Mouse (Mus musculus): ENCODE measurements around the gene Hist1h2ad. TPM values are rescaled to one million over a fixed set of nuclear protein-coding genes. Genes with fewer than 3 reads are reported as not detected.
A peak's percentile ranks its signal among the peaks of the same experiment; 100 is the strongest.
"Not testable (repeated sequence)": the region's sequence is repeated elsewhere in the genome, so short reads cannot be mapped to it uniquely, and the experiment has no call there.

Hist1h2ad gene
- total RNA-seq, 2 experiments from 2014 or later, result 3.0 to 5.1 TPM

DNA sequence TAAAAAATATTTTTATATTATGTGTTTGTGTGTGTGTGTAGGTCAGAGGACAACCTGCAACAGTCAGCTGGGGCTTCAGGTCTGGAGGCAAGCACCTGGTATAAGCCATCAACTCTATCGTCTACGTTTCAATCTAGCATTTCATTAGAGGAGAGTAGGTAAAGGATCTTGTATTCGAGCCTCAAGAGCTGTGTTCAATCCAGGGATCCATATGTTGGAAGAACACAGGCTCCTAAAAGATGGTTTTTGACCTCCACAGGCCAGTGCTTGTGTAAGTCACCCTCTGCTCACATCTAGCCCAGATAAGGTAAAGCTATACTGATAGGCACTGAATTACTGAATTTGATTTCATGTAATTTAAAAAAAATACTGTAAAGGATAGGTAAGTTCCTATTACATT, 17.3 kb upstream of the Hist1h2ad start:
- intact Hi-C loops (cut with DNase I), result no loop called here
- no peak for DNase-seq (ENCODE audit: low spot score in 2 of 2)

GRCm38 (mm10) chr13:23560699-23561098, 13.5 kb upstream of the Hist1h2ad start:
- intact Hi-C loops (cut with DNase I), result not testable (repeated sequence)

DNA sequence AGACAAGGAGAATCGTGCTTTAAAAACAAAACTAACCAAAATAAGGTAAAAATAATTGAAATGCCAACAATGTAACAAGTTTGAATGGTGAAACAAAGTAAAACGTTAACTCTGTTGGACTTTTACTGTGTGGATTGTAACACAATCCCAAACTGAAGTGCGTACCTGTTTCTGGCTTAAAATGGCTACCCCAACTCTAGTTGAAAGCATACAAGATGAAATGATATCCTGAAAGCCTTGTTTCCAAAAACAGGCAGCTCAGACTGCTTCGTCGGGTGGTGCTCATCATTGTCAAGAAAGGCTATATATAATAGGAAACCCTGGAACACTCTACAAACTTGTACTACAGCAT, 12.7 kb upstream of the Hist1h2ad start:
- DNase-seq (ENCODE audit: low spot score in 2 of 2); intact Hi-C loops (cut with DNase I): not testable (repeated sequence)

More at GRCm38 (mm10) chr13:23560699-23561098, 13.5 kb upstream of the Hist1h2ad start:
- DNase-seq (ENCODE audit: low spot score in 2 of 2), result not testable (repeated sequence)

DNA sequence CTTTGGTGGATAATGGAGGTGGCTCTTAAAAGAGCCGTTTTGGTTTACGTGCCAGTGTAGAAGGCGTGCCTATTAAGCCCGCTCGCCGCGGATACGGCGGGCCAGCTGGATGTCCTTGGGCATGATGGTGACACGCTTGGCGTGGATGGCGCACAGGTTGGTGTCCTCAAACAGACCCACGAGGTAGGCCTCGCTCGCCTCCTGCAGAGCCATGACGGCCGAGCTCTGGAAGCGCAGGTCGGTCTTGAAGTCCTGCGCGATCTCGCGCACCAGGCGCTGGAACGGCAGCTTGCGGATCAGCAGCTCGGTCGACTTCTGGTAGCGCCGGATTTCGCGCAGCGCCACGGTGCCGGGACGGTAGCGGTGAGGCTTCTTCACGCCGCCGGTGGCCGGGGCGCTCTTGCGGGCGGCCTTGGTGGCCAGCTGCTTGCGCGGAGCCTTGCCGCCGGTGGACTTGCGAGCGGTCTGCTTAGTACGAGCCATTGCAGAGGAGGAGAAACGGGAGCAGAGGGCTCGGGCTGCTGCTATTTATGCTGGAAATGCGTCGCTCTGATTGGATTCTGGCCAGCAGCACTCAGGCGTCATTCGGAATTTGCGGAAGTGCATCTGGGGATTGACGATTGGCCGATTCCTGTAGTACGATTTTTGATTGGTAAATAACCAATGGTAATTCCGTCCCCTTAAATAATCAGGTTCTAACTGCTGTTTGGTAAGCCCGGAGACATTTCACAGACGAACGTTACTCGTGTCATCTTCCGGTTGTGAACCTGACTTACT, 12.1 kb upstream of the Hist1h2ad start, which contains the start of gene Hist1h3e:
Gene Hist1h3e (minus strand): TSS at position 487 of the 777 bp plus-strand sequence.
- intact Hi-C loops (cut with DNase I), result not testable (repeated sequence)
- peak; percentile 96 to 98 for DNase-seq (ENCODE audit: low spot score in 2 of 2)

- DNase-seq (ENCODE audit: low spot score in 2 of 2), result peak; percentile 45 to 69
- intact Hi-C loops (cut with DNase I), result no loop called here
These were observed 11.3 kb upstream of the Hist1h2ad start for GRCm38 (mm10) chr13:23562699-23563462.

DNA sequence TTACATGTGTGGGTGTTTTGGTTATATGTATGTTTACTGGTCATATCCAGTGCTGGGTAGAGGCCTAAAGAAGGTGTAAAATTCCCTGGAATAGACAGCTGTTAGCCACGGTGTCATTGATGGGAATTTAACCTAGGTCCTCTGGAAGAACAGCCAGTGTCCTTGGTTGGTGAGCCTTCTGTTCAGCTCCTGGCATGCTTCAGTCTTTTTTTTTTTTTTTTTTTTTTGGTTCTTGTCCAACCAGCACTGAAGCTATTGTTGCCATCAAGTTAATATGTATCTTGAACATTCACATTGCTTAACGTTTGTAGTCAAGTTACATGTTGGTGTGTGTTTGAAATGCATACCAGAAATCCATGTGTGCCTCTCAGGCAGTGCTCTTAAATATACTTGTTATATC, 9.7 kb upstream of the Hist1h2ad start:
- intact Hi-C loops (cut with DNase I), result no loop called here
- no peak for DNase-seq (ENCODE audit: low spot score in 2 of 2)

GRCm38 (mm10) chr13:23570261-23571021, 3.7 kb upstream of the Hist1h2ad start:
- DNase-seq (ENCODE audit: low spot score in 2 of 2); intact Hi-C loops (cut with DNase I): not testable (repeated sequence)

- intact Hi-C loops (cut with DNase I), result no loop called here
- peak; percentile 76 to 95 for DNase-seq (ENCODE audit: low spot score in 2 of 2)
These were observed 3.1 kb upstream of the Hist1h2ad start, which contains the start of the genes Hist1h2ae and Hist1h2bg for GRCm38 (mm10) chr13:23571022-23571503. TSS of gene Hist1h2ae (minus strand) at chr13:23571220. TSS of gene Hist1h2bg (plus strand) at chr13:23571396.

DNA sequence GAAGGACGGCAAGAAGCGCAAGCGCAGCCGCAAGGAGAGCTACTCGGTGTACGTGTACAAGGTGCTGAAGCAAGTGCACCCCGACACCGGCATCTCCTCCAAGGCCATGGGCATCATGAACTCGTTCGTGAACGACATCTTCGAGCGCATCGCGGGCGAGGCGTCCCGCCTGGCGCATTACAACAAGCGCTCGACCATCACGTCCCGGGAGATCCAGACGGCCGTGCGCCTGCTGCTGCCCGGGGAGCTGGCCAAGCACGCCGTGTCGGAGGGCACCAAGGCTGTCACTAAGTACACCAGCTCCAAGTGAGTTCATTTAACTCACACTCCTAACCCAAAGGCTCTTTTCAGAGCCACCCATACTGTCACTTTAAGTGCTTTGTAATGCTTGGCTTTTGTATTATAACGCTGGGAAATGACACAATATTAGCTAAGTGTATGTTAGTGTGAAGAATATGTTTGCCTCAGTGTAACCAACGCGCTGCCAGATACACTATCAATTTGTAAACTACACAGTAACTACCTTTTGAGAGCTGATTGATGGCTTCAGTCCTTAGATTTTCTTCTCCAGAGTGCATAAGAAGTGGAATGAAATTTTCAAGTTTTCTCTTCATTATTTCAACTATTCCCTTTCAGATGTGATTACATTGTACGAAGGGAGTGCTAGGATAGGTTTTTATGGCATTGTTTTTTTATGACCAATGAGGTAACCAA, 2.5 kb upstream of the Hist1h2ad start:
- intact Hi-C loops (cut with DNase I), result not testable (repeated sequence)

GRCm38 (mm10) chr13:23572218-23573033, 1.8 kb upstream of the Hist1h2ad start:
- DNase-seq (ENCODE audit: low spot score in 2 of 2), result no peak
- intact Hi-C loops (cut with DNase I), result no loop called here

More for the DNA sequence above, 2.5 kb upstream of the Hist1h2ad start:
- DNase-seq (ENCODE audit: low spot score in 2 of 2), result not testable (repeated sequence)

- intact Hi-C loops (cut with DNase I); DNase-seq (ENCODE audit: low spot score in 2 of 2): not testable (repeated sequence)
These were observed 915 bp upstream of the Hist1h2ad start for GRCm38 (mm10) chr13:23573034-23573897.

GRCm38 (mm10) chr13:23574546-23575170, 477 bp downstream of the Hist1h2ad start:
- intact Hi-C loops (cut with DNase I); DNase-seq (ENCODE audit: low spot score in 2 of 2): not testable (repeated sequence)

DNA sequence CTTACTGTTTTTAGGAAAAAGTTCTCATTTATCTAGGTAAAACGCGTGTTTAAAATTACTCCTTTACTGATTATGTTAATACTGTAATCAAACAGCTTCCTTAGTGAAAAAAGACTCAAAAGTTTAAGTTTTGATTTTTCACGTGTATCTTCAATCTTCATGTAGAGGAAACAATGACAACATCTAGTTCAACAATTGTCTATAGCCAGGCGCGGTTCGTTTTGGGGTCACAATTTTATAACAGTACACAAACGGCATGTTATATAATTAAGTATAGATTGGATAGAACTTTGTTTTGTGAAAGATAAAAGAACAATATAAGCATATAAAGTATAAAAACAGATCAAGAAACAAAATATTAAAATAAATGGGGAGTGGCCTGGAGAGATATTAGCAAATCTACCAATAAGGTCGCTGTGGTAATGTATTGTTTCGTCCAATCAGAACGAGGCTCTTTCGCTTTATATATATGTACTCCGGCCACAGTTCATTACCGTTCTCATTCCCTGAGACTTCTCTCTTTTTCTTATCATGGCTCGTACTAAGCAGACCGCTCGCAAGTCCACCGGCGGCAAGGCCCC, 1.2 kb downstream of the Hist1h2ad start, which contains the start of gene Hist1h3d:
Gene Hist1h3d (plus strand): TSS at position 493 of the 581 bp plus-strand sequence.
- intact Hi-C loops (cut with DNase I), result no loop called here
- DNase-seq (ENCODE audit: low spot score in 2 of 2), result peak; percentile 52 to 74

DNA sequence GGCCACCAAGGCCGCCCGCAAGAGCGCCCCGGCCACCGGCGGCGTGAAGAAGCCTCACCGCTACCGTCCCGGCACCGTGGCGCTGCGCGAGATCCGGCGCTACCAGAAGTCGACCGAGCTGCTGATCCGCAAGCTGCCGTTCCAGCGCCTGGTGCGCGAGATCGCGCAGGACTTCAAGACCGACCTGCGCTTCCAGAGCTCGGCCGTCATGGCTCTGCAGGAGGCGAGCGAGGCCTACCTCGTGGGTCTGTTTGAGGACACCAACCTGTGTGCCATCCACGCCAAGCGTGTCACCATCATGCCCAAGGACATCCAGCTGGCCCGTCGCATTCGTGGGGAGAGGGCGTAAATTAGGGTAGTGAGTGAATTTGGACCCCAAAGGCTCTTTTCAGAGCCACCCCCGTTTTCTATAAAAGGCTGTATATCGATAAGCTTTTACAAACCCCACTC, 1.7 kb downstream of the Hist1h2ad start:
- DNase-seq (ENCODE audit: low spot score in 2 of 2); intact Hi-C loops (cut with DNase I): not testable (repeated sequence)

DNA sequence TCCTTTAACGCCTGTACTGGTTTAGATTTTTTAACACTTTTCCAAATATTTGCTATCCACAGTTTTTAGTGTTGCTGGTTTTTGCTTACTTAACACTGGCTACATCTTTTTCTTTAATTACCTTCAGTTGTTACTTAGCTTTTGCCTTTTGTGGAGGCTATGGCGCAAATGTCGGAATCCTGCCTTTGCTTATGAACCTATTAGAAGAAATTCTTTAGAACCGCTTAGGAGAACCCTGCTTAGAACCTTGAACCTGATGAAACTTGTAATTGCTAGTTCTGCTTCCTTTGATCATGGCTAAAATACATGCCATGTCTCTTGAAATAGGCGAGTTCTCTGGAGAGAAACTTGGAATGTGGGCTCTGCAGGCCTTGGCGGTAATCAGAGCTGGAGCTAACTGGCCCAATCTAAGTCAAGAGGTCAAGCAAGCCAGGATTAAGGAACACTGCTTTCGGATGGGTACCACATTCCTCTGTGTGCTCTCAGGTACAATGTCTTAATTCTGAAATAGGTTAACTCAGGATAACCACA, 2.2 kb downstream of the Hist1h2ad start:
- intact Hi-C loops (cut with DNase I), result no loop called here
- no peak for DNase-seq (ENCODE audit: low spot score in 2 of 2)

All from left cerebral cortex, postnatal 14 days (tissue).